Comparison of ENCODE assay signal across 7 mouse cellular contexts in genomic region chr4:137164429-137164828, GRCm38 (mm10).
DNase-seq lines count a peak whose midpoint lies in the region; ATAC-seq lines count a peak whose summit lies in the region.

No protein-coding gene starts in this region.

- H3K36me3 ChIP-seq in embryonic facial prominence, embryonic 10.5 days (replicated peaks): no peaks in the 10 kb centered on the region
- H3K36me3 ChIP-seq in limb, embryonic 10.5 days: no peaks in the 10 kb centered on the region
- no peaks in the 10 kb centered on the region for H3K36me3 ChIP-seq in midbrain, embryonic 13.5 days

- ATAC-seq in granulocyte monocyte progenitor cell, adult 5-6 weeks (replicated peaks; ENCODE audit: poor library complexity, severe bottlenecking): peak; percentile 79
- peak; percentile 70; the same call in 1 of the 2 replicates for ATAC-seq in midbrain, embryonic 13.5 days

- 4% methylated on average over 12 of the region's 12 CpGs for WGBS in embryonic facial prominence, embryonic 10.5 days
- 5% methylated on average over 12 of the region's 12 CpGs for WGBS in limb, embryonic 10.5 days
- 3% methylated on average over 12 of the region's 12 CpGs for WGBS in midbrain, embryonic 13.5 days

- no peak overlapping the region for H3K9ac ChIP-seq in midbrain, embryonic 13.5 days (replicated peaks)

- peaks cover 15% of the 10 kb centered on the region for H3K4me1 ChIP-seq in embryonic facial prominence, embryonic 10.5 days
- peaks cover 14% of the 10 kb centered on the region; the same call in 1 of the 2 replicates for H3K4me1 ChIP-seq in limb, embryonic 10.5 days
- H3K4me1 ChIP-seq in midbrain, embryonic 13.5 days (replicated peaks): peaks cover 3% of the 10 kb centered on the region; the same call in 1 of the 2 replicates

- H3K4me3 ChIP-seq in embryonic facial prominence, embryonic 10.5 days: peak overlapping the region; percentile 40
- H3K4me3 ChIP-seq in limb, embryonic 10.5 days: peak overlapping the region; percentile 3; the same call in 1 of the 2 replicates
- H3K4me3 ChIP-seq in midbrain, embryonic 13.5 days (replicated peaks): peak overlapping the region; percentile 18

- H3K4me2 ChIP-seq in midbrain, embryonic 13.5 days (replicated peaks): peak overlapping the region; percentile 41

- DNase-seq in adrenal gland, postnatal 14 days: peak; percentile 88
- DNase-seq in embryonic facial prominence, embryonic 10.5 days (ENCODE audit: low spot score): peak; percentile 86
- peak; percentile 74 for DNase-seq in kidney, adult 11 months
- DNase-seq in limb, embryonic 10.5 days (ENCODE audit: low spot score): peak; percentile 85
- DNase-seq in spleen, adult 18-20 months: peak; percentile 40 to 72

- no peaks in the 10 kb centered on the region for H3K9me3 ChIP-seq in embryonic facial prominence, embryonic 10.5 days
- no peaks in the 10 kb centered on the region for H3K9me3 ChIP-seq in limb, embryonic 10.5 days (replicated peaks)
- H3K9me3 ChIP-seq in midbrain, embryonic 13.5 days: no peaks in the 10 kb centered on the region

- H3K27ac ChIP-seq in embryonic facial prominence, embryonic 10.5 days (replicated peaks): peak overlapping the region; percentile 37; the same call in 1 of the 2 replicates
- H3K27ac ChIP-seq in limb, embryonic 10.5 days: no peak overlapping the region
- H3K27ac ChIP-seq in midbrain, embryonic 13.5 days: no peak overlapping the region

- peaks cover 32% of the 10 kb centered on the region for H3K27me3 ChIP-seq in embryonic facial prominence, embryonic 10.5 days (replicated peaks; ENCODE audit: low read depth, poor library complexity, severe bottlenecking)
- H3K27me3 ChIP-seq in limb, embryonic 10.5 days (ENCODE audit: low read depth, poor library complexity, severe bottlenecking): peaks cover 33% of the 10 kb centered on the region
- H3K27me3 ChIP-seq in midbrain, embryonic 13.5 days: peaks cover 28% of the 10 kb centered on the region
